Mouse (Mus musculus) bone marrow macrophage, adult 2 months (primary cell): ENCODE measurements around the gene Fmnl3.

Experiments used
- CTCF ChIP-seq: IDR thresholded peaks from 2 replicates; pipeline ENCODE4 v1.5.1; 2012; ENCODE audit warnings: low read depth, mild to moderate bottlenecking, low read length, moderate library complexity
- POLR2A ChIP-seq: IDR thresholded peaks from 2 replicates; pipeline ENCODE4 v1.6.1; 2012; ENCODE audit warnings: mild to moderate bottlenecking, low read depth, low read length, borderline replicate concordance

GRCm38 (mm10) chr15:99415793-99416192 is 45.5 kb upstream of the Fmnl3 start:
- TF ChIP-seq POLR2A (no peak), CTCF (no peak)
